Mouse (Mus musculus): ENCODE measurements at regions not wholly inside any gene's neighbourhood (a gene's known extent, or its start where the extent isn't known, plus 50 kb on each side); places are given as distances from the start of the nearest gene placed in this dataset.

DNA sequence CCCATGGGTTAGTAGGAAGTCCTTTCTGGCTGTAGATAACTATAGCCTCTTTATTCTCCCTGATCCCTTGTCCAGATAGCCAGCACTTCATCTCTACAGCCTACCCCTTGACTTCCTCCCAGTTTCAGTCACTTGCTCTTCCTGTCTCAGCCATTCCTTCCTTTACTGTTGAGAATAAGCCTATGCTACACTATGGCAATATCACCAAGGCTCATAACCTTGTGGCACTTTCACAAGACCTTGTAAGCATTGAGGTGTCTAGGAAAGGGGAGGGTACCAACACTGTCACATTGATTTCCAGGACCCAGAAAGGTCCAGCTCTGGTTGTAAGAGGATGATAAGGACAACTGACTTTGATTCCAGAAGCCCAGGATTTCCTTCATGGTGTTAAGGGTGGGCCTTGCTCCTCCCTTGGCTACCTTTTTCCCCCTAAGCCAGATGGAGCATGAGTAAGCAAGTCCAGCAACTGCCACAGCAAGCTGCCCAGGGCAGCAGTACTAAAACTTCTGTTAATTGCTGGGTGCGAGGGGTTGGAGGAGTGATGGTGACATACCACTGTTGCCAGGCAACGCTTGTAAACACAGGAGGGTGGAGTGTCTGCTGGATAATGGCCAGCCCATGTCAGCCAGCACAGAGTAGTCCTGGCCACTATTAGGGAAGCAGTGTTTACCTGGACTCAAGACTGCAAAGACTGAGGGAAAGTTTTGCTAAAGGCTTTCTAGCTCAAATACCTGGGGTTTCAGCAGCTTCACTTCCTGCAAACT is 75.7 kb downstream of the Ankrd16 start:
- no peak for DNase-seq (ENCODE audit: inconsistent age in 2 of 2, low spot score in 1 of 2)

DNA sequence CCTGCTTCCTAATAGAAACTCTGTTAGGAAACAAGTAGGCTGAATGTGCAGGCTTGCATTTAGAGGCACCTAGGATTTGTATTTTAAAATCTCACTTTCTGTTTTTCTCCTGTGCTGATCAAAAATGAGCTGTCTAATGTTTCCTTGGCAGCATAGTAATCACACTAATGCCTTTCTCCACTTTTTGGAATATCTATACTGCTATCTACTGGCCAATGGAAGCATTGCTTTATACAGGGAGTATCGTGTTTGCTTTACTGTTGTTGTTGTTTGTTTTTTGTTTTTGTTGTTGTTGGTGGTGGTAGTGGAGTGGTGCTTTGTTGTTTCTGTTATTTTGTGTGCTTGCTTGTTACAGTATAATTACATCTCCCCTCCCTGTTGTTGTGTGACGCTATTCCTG is 92.3 kb downstream of the Ankrd16 start:
- peak in 1 of 2 experiments; percentile 35 for DNase-seq (ENCODE audit: inconsistent age in 2 of 2, low spot score in 1 of 2)

DNA sequence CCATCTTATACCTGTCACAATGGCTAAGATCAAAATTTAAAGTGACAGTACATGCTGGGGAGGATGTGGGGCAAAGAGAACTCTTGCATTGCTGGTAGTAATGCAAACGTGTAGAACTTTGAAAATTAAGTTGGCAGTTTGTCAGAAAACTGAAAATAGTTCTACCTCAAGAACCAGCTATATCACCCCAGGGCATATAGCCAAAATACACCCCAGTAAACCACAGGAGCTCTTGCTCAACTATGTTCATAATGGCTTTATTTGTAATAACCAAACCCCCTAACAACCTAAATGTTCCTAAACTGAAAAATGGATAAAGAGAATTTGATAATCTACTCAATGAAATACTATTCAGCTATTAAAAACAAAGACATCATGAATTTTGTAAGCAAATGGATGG is 102.3 kb downstream of the Ankrd16 start:
- DNase-seq (ENCODE audit: inconsistent age in 2 of 2, low spot score in 1 of 2) = no peak

DNA sequence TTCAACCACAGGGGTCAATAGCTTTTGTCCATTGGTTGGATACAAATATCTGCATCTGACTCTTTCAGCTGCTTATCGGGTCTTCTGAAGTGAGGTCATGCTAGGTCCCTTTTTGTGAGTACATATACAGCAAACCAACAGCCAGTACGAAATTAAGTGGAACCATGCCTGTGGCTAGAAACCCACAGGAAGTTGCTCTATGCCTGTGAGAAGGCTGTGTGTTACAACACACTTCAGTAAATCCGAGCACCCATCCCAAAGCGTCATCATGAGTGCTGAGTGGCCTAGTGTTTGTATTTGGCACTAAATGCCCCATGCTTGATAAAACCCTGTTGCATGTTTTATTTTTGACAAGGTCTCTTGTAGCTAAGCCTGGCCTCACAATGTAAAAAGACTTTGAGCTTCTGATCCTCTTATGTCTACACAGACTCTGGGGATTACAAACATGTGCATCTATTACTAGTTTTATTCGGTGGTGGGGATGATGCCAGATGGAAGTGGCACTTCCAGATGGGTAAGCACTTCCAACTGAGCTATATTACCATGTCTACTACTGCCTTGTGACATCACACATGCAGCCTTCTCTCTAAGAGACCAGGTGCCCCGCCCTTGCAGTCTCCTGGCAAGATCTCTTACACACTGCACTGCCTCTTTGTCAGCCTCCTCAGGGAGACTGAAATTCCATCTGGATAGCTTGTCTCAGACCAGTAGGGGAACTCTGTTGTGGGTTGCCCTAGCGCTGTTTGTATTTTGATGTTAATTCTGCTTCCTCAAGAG is 117.3 kb downstream of the Ankrd16 start:
- DNase-seq (ENCODE audit: inconsistent age in 2 of 2, low spot score in 1 of 2) = no peak

DNA sequence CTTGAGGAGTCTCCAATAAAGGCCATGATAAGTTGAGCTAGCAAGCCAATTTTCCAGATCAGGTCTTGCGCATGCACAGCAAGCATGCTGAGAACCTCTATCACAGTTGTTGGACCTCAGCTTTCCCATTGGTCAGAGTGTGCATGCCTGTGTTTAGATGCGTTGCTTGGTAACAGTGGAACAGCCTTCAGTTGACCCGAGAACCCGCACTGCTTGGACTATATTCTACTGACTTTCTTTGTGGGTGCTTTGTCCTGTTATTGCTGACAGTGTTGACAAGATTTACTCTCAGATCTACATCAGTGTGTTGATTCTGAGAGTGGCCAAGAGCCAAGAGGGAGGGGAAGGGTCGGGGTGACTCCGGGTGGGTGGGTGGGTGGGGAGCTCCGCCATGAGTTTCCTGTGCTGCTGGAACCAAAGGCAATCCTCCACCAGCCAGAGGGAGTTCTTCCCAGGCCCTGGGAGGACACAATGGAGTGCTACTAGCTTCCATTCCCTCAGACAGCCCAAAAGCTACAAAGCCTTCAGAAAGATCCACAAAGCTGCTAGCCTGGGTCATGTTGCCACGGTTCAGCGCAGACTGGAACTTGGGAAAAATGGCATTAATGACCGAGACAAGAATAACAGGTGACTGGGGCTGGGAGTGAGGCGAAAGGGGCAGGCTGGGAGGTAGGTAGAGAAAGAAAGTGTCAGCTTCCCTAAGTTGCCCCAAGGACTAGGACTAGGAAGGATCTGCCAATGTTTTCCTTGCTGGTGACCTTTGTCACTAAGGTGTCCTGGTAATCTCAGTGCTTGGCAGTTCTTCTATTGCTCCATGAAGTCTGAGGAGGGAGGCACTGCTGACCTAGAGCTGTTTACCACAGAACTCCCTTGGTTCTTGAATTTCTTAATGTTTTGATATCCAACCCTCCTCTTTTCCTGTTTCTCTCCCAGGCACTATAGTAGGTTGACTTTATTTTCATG is 122.3 kb downstream of the Ankrd16 start:
- DNase-seq (ENCODE audit: inconsistent age in 2 of 2, low spot score in 1 of 2) = no peak

DNA sequence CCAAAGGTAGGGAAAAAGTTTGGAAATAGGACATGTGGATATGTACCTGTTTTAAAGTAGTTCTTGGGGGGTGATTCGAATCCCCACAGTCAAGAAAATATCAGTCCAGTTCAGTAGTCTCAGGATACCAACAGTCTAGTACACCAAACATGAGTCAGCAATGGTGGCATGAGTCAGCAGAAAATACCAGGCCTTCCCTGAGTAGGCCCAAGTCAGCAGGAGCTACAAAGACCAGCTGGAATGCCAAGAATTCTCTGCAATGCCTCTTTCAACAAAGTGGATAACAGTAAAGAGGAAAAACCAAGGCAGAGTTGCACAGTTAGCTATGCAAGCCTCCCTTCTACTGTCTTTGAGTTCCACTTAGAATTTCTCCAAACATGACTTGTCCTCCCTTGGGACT is 137.1 kb downstream of the Ankrd16 start:
- no peak for DNase-seq (ENCODE audit: inconsistent age in 2 of 2, low spot score in 1 of 2)

DNA sequence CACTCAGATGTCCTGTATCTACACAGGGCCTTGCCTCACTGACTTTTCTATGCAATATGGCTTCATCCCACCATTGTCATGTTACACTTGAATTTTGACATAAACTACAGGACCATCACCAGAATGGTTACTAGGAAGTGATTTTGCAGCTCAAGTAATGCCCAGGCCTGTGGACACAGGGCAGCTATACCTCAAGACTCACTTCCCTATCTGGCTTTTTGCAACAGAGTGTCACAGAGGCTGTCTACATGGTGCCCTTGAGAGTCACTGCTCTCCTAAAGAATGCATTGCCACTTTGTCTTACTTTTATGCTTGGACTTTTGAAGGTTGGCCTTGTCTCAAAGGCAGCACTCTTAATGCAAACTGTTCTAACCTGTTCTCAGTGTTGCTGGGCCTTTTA is 139.7 kb downstream of the Ankrd16 start:
- DNase-seq (ENCODE audit: inconsistent age in 2 of 2, low spot score in 1 of 2) = no peak

DNA sequence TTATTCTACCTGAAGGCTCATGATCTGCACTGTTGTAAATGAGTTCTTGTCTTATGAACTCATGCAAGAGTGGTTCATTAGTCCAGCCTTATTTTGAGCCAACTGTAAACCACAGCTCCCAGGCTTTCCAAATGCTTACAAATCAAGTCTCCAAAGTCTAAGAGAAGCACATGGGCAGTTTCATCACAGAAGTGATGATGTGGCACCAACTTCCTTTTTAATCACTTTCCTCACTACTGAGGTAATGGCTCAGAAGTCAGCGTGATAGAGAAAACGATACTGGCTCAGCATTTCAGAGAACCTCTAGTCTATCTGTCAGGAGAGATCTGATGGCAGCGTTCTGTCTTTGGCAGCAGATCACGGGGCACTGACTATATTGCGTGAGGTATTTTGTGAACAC is 140.4 kb downstream of the Ankrd16 start:
- peak in 1 of 2 experiments; percentile 7 for DNase-seq (ENCODE audit: inconsistent age in 2 of 2, low spot score in 1 of 2)

DNA sequence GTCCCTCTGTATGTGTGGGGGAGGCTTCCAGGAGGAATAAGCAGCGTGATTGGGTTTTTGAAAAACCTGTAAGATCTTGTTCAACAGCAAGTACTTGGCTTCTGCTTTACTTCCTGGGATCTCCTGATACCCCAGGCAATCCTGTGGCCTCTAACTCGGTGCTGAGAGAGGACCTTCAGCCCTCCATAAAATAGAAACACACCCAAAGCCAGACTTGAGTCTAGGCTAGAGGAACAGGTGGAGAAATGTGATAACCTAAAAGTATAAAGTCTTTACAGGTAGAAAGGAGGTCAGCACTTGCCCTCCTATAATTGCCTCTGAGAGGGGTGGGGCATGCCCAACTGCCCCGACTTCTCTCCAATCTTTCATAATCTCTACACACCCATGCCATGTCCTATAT is 183.1 kb downstream of the Ankrd16 start:
- no peak for DNase-seq (ENCODE audit: inconsistent age in 2 of 2, low spot score in 1 of 2)

DNA sequence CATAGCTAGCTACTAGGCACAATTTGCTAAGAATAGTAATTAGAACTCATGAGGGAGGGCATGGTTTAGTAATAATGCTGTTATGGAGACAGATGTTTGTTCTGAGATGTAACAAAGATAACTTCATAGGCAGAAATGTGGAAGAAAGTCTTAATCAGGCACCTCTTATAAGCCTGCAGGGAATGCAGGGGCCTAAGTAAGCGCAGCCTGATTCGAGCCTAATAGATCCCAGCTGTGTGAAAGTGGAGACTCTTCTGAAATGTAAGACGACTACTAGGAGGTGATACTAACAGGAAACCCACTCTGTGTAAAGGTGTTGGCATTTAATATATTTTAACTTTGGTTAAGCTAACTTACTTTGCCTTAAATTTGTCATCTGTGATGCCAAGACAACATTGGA is 187.7 kb downstream of the Ankrd16 start:
- no peak for DNase-seq (ENCODE audit: inconsistent age in 2 of 2, low spot score in 1 of 2)

DNA sequence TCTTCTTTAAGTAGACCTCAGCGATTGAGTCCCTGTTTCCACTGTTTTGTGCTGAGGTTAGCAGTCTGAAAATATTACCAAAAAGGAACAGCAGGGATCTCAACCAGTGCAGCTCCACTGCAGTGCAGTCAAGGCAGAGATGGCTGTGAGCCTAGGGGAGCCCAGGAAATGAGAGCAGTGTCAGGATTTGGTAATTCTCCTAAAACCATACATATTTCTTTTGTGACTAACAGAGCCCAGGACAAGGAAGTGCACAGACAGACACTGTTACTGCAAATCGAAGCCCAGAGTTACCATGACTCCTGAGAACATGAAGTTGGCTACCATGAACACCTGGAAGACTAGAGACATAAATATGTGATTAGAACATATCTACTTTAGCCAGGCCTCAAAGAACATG is 189.3 kb downstream of the Ankrd16 start:
- DNase-seq (ENCODE audit: inconsistent age in 2 of 2, low spot score in 1 of 2) = no peak

DNA sequence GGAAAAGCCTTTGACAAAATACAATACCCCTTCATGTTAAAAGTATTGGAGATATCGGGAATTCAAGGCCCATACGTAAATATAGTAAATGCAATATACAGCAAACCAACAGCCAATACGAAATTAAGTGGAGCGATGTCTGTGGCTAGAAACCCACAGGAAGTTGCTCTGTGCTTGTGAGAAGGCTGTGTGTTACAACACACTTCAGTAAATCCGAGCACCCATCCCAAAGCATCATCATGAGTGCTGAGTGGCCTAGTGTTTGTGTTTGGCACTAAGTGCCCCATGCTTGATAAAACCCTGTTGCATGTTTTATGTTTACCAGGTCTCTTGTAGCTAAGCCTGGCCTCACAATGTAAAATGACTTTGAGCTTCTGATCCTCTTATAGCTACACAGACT is 194.3 kb downstream of the Ankrd16 start:
- no peak for DNase-seq (ENCODE audit: inconsistent age in 2 of 2, low spot score in 1 of 2)

DNA sequence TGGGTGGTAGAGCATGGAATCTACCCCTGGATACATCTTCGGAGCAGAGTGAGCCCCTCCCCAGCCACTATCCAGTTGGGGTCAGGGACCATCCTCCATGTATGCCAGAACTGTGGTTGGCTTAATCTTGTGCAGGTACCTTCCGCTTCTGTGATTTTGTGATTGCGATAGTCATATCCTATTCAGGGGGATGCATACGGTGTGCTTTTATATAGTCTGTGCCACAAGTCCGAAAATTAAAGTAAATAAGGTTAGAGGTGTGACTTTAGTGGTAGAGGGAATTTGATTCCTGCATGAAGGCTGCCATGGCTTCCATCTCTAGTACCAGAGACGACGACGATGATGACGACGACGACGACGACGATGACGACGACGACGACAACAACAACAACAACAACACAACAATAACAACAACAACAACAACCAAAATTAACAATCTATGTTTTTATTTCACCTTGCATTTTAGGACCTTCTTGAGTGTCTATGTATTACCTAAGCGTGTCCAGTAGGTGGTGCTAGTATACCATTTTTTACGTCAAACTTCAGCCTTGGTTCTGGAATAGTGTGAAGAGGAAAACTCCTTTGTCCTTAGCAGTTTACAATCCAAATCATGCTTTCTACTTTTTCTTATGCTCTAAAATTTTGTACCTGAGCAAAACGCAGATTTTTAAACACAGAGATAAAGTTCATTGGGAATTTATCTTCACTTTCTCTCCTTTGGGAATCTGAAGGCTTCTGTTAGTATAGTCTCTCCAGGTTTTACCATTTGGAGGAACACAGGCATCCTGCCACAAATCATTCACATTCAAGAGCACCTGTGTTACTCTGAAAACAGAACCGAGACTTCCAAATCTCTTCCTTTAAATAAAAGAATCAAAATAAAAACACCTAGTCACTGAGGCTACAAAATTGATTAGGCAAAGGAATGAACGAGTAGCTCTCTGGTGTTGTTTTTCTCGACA is 224.5 kb downstream of the Ankrd16 start:
- peak in 1 of 2 experiments; percentile 70 for DNase-seq (ENCODE audit: inconsistent age in 2 of 2, low spot score in 1 of 2)

DNA sequence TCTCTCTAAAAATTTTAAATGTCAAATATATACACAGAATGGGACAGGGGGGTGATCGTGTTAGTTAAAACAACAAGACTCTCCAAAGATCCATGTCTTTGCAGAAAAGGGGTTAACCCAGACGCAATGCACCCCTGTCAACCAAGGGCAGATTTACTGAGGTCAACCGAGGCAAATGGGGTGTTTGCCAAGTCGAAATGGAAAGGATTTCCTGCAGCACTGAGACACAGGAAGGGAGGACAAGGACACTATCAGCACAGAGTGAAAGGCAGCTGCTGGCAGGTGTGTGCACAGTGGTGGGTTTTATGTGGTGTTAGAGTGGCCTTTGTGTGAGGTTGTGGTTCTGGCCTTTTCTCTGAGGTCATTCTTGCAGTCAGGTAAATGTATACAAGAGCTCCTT is 226.7 kb downstream of the Ankrd16 start:
- peak; percentile 32 to 83 for DNase-seq (ENCODE audit: inconsistent age in 2 of 2, low spot score in 1 of 2)

DNA sequence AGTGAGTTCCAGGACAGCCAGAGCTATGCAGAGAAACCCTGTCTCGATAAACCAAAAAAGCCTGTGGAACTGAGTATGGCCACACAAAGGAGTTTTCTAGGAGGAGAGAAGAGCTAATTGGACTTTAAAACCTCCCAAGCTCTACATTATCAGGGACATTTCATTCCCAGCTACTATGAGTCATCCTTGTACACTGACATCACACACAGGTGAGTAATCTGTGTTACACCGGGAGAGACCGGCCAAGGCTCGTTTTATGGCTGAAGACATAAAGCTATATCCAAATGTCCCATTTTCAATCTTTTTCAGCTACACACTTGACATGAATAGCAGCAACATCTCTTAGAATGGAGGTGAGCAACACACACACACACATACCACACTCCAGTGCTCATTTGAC is 229.5 kb downstream of the Ankrd16 start:
- no peak for DNase-seq (ENCODE audit: inconsistent age in 2 of 2, low spot score in 1 of 2)

DNA sequence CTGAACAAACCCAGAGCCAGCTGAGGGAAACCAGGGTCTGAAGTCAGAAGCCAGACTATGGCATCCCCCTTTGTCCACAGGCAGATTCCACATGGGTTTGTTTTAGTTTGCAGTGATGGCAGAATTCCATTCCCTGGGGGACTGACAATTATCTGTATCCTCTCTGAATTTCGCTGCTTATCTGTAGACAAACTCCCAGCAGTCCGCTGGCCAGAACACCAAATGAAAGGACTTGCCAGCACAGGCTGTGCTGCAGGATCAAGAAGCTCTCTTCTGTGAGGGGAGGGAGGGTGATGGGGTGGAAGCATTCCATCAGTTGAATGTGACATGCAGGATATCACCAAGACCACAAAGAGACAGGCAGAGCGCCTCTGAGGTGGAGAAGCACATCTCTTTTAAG is 233.8 kb downstream of the Ankrd16 start:
- peak; percentile 12 to 36 for DNase-seq (ENCODE audit: inconsistent age in 2 of 2, low spot score in 1 of 2)

DNA sequence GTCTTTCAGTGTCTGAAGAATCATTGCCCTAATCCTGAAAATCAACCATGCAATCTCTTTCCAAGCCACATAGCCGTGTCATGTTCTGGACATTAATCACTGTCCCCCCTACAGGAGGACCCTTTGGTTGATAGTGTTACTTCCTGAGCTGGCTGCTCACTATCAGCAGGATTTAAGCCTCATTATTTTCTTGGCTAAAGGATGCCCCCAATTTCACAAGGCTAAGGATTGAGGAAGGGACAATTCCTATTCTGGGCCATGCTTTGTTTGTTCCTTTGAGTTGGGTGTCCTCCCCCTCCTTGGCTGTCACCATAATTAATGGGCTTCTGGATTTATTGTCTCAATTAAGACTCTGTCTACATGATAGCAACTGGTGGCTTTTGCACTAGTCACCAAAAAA is 241.9 kb downstream of the Ankrd16 start:
- DNase-seq (ENCODE audit: inconsistent age in 2 of 2, low spot score in 1 of 2) = peak in 1 of 2 experiments; percentile 44

DNA sequence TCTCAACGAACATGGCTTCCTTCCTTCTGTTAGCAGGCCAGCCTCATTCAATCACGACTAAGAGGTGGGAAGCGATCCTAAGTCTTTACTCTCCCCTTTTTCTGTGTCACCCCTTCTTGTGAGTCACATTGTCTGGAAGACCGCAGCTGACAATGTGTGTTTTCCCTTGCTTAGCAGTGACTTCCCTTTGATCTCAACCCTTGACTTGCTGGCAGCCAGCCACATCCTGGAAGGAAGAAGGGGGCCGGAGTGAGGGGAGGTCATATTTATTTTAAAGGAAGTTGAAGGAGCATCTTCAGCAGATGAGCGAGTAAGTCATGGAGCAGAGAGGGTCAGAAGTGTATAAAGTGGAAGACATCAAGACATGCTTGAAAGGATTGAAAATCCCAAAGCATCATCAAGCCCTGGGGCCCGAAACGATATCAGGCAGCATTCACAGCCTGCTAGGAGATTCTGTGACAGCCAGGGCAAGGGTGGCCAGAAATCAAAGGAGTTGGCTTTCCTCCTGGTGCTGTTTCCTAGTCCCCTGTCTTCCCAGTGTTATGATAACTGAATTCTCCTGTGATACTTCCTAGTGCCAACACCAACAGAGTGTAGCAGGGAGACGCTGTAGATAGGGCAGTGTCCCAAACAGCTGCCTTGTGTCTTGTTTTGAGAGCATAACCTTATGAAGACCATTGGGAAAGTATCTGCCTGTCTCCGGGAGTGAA is 245.9 kb downstream of the Ankrd16 start:
- DNase-seq (ENCODE audit: inconsistent age in 2 of 2, low spot score in 1 of 2) = peak; percentile 74 to 83

DNA sequence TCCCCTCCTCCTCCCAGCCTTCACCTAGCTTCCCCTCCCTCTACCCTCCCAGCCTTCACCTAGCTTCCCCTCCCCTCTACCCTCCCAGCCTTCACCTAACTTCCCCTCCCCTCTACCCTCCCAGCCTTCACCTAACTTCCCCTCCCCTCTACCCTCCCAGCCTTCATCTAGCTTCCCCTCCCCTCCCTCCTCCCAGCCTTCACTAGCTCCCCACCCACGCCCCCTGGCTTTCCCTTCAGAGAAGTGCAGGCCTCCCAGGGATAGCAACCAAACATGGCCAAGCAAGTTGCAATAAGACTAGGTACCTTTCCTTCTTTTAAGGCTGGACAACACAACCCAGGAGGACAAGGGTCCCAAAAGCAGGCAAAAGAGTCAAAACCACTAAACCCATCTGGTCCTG is 248.5 kb downstream of the Ankrd16 start:
- DNase-seq (ENCODE audit: inconsistent age in 2 of 2, low spot score in 1 of 2) = no peak
